Mouse (Mus musculus): ENCODE results near the gene Plekhg5. TPM values are rescaled to one million over a fixed set of nuclear protein-coding genes. Genes with fewer than 3 reads are reported as not detected.

Plekhg5 gene
- total RNA-seq, 1 experiment from 2014 or later: 6.0 TPM

DNA sequence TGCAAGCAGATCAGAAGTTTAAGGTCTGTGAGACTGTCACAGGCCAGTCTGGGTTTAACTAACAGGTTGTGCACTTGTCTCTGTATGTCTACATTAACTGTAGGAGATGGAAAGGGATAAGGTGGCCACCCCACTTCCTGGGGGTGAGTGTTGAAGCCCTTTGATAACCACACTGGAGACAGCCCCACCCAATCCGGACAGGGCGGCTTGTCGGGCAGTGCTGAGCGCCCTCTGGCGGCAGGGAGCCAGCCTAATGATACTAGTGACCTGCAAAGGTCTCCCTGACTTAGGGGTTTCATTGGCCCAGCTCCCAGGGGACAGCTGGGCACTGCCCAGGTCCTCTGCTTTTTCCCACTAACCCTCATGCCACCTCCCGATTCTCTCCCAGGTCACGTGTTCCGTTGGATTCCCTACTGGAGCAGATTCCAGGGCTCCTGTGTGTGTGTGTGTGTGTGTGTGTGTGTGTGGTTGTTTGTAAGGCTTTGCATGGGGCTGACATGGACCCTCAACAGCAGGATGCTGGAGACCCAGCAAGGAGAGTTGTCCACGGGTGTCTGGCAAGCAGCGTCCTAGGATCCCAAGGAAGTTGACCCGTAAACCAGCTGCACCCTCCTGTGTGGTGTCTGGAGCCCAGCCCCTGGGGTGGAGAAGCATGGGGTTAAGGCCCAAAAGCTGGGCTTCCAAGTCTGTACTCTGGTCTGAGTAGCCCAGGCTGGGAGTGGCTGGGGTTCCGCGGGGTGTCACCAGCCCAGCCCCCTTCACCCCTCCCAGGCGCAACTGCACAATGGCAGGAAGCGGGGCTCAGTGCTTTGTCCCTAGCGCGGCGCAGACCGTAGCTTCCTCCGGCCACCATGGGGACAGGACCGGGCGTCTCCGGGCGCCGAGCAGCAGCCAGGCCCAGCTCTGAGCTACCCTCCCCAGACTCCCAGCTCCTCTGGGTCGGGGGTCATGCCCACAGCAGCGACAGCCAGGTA lies 23.9 kb downstream of the Plekhg5 start:
- ATAC-seq (replicated peaks; ENCODE audit: low read depth, poor library complexity, severe bottlenecking): peak; percentile 82

DNA sequence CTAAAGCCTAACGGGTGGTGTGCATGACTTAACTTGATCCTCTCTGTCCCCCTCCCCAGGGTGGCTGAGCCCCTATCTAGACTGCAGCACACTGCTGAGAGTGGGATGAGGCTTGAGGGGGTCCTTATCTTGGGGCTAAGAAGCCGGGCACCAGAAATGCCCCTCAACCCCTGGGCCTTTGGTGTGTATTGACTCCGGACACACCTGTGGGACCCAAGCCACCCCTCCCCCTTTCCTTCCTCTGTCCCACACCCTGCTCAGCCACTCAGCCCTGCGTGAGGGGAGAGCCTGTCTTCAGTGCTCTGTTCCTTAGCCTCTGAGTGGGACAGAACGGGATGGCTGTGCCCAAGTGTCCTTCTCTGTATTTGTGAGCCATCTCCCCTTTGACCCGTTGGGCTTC lies 24.6 kb downstream of the Plekhg5 start:
- ATAC-seq (replicated peaks; ENCODE audit: low read depth, poor library complexity, severe bottlenecking): no peak

DNA sequence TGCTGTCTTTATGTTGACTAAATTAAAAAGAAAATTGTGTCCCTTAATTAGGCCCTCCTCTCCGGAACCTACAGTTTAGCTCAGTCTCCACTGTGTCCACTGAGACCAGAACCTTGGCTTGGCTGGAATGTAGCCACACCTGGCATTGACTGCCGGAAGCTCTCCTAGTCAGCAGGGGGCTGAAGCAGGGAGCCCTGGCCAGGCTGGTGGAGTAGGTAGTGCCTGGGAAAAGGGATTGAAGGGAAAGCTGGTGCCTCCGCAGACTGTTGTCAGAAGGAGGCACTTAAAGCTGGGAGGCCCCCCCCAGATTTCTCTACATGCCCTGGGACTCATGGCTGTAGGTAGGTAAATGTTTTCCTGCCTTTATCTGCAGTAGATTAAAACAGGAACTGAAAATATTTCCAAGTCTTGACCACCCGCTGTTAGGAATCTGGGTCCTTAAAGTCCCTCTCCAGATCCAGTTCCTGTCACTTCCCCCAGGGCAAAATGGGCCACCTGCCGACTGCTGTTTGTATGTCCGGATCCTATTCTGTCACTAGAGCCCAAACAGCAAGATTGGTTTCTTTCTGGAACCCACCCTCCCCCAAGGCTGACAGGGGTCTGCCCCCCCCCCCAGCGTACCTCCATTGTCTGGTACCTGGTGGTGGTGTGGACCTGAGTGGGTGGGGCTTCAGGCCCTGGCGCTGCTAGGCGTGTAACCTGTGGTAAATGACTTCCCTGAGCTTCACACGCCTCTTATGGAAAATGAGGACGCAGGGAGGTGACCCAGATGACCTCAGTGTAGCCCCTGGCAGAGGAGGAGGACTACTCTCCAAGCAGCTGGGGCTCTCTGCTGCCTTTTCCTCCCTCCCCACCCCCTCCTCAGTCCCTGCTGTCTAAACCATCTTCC lies 25.9 kb downstream of the Plekhg5 start:
- no peak for ATAC-seq (replicated peaks; ENCODE audit: low read depth, poor library complexity, severe bottlenecking)

DNA sequence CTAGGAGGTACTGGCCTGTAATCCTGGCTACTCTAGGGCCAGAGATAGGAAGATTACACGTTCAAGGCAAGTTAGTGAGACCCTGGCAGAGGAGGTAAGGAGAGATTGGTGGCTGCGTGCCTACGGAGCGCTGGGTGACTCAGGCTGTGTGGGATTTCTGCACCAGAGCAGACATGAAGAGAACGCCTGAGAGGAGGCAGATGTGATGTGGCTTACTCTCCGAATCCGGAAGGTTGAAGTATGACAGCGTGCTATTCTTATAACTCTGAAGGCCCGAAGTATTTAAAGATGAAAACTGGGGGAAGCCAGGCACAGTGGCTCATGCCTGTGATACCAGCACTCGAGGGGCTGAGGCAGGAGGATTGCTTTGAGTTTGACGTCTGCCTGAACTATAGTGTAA lies 28.2 kb downstream of the Plekhg5 start:
- no peak for ATAC-seq (replicated peaks; ENCODE audit: low read depth, poor library complexity, severe bottlenecking)

DNA sequence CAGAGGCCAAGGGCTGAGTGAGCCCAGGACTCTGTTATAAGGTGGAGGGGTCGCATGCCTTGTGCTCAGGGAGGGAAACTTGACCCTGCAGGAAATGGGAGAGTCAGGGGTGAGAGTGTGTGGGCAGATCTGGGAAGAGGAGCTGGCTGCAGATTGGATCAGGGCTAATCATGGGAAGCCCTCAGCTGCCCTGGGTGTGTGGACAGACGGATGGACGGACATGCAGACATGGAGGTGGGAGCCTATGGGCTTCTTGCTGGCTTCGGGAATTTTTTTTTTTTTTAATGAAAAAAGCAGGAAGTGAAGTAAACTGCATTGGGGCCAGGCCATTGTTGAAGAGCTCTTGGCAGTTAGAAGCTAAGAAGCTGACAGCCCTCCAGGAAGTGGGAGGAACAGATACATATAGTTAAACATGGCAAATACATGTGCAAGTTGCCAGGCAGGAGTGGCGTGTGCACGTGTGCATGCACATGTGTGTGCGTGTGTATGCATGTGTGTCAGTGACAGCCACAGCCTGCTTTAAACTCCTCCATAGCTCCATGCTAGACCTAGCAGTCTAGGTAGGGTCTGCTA lies 28.9 kb downstream of the Plekhg5 start:
- no peak for ATAC-seq (replicated peaks; ENCODE audit: low read depth, poor library complexity, severe bottlenecking)

DNA sequence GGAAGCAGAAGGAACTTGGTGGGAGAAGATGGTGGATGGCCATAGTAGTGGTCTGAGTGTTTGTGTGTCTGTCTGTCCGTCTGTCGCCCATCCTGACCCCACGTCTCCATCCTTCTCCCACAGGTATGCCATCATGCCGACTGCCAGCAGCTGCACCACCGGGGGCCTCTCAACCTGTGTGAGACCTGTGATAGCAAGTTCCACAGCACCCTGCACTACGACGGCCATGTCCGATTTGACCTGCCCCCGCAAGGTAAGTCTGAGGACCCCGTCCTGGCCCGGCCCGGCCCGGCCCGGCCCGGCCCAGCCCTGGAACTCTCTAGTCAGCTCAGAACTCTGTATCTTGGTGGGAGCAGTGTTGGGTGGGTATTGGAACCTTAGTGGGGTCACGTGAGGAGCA lies 29.6 kb downstream of the Plekhg5 start:
- no peak for ATAC-seq (replicated peaks; ENCODE audit: low read depth, poor library complexity, severe bottlenecking)

DNA sequence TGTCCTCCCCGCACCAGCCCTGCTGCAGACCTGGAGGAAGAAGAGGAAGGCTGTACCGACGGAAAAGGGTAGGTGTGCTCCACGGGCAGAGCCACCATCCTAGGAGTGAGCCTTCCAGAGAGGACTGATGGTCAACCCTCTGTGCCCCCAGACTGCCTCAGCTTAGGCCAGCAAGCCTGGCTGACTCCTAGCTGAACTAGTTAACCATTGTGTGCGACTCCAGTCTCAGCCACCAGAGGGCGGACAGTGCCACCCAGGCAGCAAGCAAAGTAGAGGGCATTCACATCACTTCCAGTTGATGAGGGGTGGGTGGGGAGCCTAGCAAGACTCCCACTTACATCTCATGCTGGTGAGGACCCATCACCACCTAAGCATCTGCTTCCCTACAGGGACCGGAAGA lies 30.7 kb downstream of the Plekhg5 start:
- peak; percentile 79 for ATAC-seq (replicated peaks; ENCODE audit: low read depth, poor library complexity, severe bottlenecking)

DNA sequence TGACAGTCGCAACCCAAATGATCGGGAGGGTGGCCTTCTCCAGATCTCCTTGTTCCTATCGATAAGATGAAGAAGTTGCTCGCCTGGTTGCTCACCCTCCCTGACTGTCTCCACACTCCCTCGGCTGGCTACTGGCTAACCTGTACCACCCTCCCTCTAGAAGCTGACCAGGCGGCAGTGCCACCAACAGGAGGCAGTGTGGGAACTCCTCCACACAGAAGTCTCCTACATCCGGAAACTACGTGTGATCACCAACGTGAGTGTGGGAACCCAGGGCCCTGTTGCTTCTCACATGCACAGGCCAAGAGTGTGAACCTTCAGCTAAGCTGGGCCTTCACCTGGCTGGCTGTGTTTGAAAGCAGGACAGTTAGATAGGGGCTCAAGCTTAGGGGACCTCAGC lies 34.4 kb downstream of the Plekhg5 start:
- no peak for ATAC-seq (replicated peaks; ENCODE audit: low read depth, poor library complexity, severe bottlenecking)

DNA sequence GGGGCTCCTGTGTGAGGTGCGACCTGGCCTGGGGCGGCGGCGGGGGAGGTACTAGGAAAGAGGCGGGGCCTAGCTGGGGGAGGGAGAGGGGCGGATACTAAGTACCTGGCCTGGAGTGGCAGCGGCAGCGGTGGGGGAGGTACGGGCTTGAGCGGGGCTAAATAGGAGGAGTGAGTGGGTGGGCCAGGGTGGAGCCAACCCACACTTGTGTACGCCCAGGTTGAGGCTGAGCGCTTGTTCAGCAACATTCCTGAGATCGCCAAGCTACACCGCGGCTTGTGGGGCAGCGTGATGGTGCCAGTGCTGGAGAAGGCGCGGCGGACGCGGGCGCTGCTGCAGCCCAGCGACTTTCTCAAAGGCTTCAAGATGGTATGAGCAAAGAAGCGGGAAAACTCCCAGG lies 35.2 kb downstream of the Plekhg5 start:
- no peak for ATAC-seq (replicated peaks; ENCODE audit: low read depth, poor library complexity, severe bottlenecking)

DNA sequence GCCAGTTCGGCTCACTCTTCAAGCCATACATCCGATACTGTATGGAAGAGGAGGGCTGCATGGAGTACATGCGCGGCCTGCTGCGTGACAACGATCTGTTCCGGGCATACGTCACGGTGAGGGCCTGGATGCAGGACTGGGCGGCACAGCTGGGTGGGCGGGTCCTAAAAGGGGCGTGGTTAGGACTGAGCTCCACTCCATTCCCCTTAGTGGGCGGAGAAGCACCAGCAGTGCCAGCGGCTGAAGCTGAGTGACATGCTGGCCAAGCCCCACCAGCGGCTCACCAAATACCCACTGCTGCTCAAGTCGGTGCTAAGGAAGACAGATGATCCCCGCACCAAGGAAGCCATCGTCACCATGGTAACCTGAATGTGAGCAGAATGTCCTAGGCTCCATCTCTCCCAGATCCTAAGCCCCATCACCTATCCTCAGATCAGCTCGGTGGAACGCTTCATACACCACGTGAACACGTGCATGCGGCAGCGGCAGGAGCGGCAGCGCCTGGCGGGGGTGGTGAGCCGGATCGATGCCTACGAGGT lies 35.7 kb downstream of the Plekhg5 start:
- ATAC-seq (replicated peaks; ENCODE audit: low read depth, poor library complexity, severe bottlenecking): peak; percentile 10; the same call in 1 of the 2 replicates

DNA sequence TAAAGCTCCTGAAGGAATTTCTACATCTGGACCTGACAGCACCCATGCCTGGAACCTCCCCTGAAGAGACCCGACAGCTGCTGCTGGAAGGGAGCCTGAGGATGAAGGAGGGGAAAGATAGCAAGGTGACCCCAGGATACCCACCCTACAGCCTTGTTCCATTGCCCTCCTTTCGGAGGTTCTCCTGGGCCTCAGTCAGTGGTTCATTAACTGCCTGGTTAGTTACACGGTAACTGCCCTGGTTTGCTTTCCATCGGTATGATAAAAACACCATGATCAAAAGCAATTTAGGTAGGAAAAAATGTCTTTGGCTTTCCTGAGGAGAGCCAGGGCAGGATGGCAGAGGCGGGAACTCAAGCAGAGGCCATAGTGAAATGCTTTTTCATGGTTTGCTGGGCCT lies 36.4 kb downstream of the Plekhg5 start:
- ATAC-seq (replicated peaks; ENCODE audit: low read depth, poor library complexity, severe bottlenecking): no peak

DNA sequence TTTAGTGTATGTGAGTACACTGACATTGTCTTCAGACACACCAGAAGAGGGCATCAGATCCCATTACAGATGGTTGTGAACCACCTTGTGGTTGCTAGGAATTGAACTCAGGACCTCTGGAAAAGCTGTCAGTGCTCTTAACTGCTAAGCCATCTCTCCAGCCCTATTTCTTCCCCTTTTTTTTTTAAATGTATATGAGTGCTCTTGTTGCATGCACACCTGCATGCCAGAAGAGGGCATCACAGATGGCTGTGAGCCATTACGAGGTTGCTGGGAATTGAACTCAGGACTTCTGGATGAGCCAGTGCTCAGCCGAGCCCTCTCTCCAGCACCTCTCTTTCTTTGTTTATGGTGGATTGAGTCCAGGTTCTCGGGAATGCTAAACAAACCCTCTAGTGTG lies 37.2 kb downstream of the Plekhg5 start:
- no peak for ATAC-seq (replicated peaks; ENCODE audit: low read depth, poor library complexity, severe bottlenecking)

DNA sequence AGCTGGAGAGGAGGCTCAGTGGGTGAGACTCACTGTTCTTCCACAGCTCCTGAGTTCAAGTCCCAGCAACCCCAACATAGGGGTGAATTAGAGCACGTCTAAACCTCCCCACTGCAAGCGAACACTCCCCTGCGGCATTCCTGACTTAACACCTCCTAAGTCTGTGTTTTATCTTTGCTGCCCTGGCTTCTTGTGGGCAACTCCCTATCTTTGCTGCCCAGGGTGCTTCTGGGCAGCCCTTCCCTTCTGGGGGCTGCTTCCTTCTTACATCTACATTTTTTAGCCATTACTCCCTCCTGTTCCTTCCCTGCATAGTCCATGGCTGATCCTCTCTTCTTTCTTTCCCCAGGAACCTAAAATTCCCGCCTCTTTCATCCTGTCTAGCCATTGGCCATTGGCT lies 38.4 kb downstream of the Plekhg5 start:
- peak; percentile 70 for ATAC-seq (replicated peaks; ENCODE audit: low read depth, poor library complexity, severe bottlenecking)

DNA sequence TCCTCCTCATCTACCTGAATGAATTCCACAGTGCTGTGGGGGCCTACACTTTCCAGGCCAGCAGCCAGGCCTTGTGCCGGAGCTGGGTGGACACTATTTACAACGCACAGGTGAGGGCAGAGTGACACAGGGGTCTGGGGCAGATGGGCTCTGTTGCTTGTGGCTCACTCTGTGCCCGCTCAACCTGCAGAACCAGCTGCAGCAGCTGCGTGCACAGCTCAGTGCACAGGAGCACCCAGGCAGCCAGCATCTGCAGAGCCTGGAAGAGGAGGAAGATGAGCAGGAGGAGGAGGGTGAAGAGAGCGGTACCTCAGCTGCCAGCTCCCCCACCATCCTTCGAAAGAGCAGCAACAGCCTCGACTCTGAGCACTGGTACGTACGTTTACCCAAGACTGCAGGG lies 40.0 kb downstream of the Plekhg5 start:
- ATAC-seq (replicated peaks; ENCODE audit: low read depth, poor library complexity, severe bottlenecking): no peak

DNA sequence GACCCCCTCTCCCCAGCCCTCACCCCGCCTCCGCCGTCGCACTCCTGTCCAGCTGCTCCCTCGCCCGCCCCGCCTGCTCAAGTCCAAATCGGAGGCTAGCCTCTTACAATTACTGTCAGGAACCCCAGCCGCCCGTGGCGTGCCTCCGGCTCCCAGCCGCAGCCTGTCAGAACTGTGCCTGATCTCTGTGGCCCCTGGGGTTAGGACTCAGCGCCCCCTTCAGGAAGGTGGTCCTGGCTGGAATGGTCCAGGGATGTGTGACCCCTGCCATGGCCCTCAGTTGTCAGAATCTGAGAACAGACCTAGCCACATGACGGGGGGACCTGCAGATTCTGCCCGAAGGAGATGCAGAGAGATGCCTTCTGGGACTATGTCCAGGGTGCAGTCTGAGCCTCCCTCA lies 41.8 kb downstream of the Plekhg5 start:
- no peak for ATAC-seq (replicated peaks; ENCODE audit: low read depth, poor library complexity, severe bottlenecking)

DNA sequence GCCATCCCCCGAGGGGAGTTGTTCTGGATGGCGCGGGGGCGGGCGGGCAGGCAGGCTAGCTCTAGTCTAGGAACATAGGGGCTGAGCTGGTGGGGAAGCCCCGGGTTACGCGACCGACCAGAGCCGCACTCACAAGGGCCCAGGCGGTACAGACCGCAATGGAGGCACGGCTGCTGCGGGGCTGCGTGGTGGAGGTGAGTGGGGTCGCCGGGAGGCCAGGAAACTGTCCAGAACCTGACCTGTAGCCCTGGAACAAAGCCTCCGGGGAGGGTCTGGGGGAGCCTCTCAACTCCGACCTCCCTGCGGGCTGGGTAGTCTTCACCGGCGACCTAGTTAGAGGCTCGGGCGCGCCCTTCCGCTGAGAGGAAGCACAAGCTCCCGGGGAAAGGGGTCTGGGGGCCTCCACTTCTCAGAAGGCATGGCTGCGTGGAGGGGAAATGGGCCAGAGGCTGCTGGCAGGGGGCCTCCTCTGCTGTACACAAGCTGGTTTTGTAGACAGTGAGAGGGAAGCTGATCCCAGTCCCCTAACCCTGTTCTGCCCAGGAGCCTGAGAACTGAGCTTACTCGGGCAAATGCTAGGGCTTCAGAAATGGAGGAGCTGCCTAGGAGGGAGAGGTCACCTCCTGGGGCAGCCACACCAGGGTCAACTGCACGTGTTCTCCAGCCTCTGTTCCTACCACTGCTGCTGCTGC lies 43.8 kb downstream of the Plekhg5 start, which contains the start of gene Tnfrsf25:
Gene Tnfrsf25, plus strand, starts transcription at position 14 of the 692 bp plus-strand sequence.
- ATAC-seq (replicated peaks; ENCODE audit: low read depth, poor library complexity, severe bottlenecking): peak; percentile 50

DNA sequence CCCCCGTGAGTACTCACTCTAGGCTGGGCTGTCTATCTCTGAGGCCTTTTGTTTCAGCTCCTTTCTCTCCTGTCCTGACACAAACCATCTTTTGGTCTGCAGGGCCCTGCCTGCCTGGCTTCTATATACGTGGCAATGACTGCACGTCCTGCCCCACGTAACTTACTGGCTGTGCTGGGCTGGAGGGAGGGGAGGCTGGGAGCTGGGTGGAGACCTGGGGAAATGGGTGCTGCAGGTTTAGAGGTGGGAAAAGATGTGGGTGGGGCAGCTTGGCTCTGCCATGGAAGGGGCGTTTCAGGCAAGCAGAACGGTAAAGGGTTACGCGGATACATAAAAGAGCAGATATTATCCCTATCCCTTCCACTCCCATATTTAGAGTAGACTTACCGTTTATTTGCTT lies 45.2 kb downstream of the Plekhg5 start:
- no peak for ATAC-seq (replicated peaks; ENCODE audit: low read depth, poor library complexity, severe bottlenecking)

DNA sequence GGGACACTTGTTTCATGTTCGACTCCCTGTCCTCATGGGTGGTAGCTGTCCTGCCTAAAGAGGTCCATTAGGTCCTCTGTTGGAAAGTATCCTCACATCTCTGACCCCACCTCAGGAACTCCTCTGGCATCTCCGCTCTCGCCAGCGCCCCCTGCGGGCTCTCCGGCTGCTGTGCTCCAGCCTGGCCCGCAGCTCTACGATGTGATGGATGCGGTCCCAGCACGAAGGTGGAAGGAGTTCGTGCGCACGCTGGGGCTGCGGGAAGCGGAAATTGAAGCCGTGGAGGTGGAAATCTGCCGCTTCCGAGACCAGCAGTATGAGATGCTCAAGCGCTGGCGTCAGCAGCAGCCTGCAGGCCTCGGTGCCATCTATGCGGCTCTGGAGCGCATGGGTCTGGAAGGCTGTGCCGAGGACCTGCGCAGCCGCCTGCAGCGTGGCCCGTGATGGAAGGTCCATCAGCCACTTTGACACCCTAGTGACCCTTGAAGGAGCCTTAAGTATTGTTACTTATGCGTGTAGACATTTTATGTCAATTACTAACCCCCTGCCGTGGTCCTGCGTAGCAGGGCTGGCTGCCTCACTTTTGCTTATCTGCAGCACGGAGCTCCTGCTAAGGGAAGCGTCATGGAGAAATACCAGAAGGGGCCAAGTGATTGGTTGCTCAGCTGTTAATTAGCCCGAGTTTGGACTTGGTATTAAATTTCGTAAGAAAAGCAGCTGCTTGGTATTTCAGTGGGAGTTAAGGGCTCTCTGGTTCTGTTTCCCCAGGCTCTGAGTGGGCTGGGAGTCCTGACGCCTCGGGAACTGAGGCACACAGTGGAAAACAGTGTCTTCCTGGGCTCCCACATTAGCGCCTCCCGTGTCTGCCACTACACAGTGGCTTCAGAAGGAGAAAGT lies 47.3 kb downstream of the Plekhg5 start:
- ATAC-seq (replicated peaks; ENCODE audit: low read depth, poor library complexity, severe bottlenecking): 0 out of 2 replicates have a peak, but pooled peaks have one; percentile 29
